Mouse (Mus musculus) intestine, embryonic 16.5 days (tissue): ENCODE data around the gene Parp8. TPM values are rescaled to one million over a fixed set of nuclear protein-coding genes. Genes with fewer than 3 reads are reported as not detected.

ENCODE experiments used
- ATAC-seq: fragments of 200-750 bp; cut with Nextera tagmentation; 2 replicates; pipeline ENCODE4 v1.8.0; 2017; ENCODE audit warnings: moderate TSS enrichment, moderate library complexity
- H3K27ac ChIP-seq: fragments of 300-500 bp; sonication (generic); 2 replicates; pipeline ENCODE4 v1.5.1; 2014; ENCODE audit warnings: mild to moderate bottlenecking, low read length
- H3K27me3 ChIP-seq: fragments of 300-500 bp; sonication (generic); replicated peaks from 2 replicates; pipeline ENCODE4 v1.6.1; 2014; ENCODE audit warnings: low read length, control low read depth, mixed read lengths; ENCODE audit not compliant: control insufficient read depth, insufficient read depth
- H3K36me3 ChIP-seq: fragments of 300-500 bp; sonication (generic); 2 replicates; pipeline ENCODE4 v1.6.1; 2014; ENCODE audit warnings: low read length, control low read depth; ENCODE audit not compliant: control insufficient read depth, insufficient read depth
- H3K4me1 ChIP-seq: fragments of 300-500 bp; sonication (generic); 2 replicates; pipeline ENCODE4 v1.6.1; 2014; ENCODE audit warnings: low read length, control low read depth, mixed read lengths; ENCODE audit not compliant: control insufficient read depth, insufficient read depth
- H3K4me2 ChIP-seq: fragments of 300-500 bp; sonication (generic); 2 replicates; pipeline ENCODE4 v1.6.1; 2014; ENCODE audit warnings: low read depth, low read length, control low read depth
- H3K4me3 ChIP-seq: fragments of 300-500 bp; sonication (generic); 2 replicates; pipeline ENCODE4 v1.5.1; 2014; ENCODE audit warnings: mild to moderate bottlenecking, low read length
- H3K9ac ChIP-seq: fragments of 300-500 bp; sonication (generic); 2 replicates; pipeline ENCODE4 v1.6.1; 2014; ENCODE audit warnings: low read depth, low read length
- H3K9me3 ChIP-seq: fragments of 300-500 bp; sonication (generic); 2 replicates; pipeline ENCODE4 v1.6.1; 2016; ENCODE audit warnings: low read length, control low read depth; ENCODE audit not compliant: control insufficient read depth
- WGBS: fragments of 180-500 bp; shearing (Covaris S2); extraction: QIAGEN DNeasy Blood & Tissue Kit; methylation state at CpG from one replicate; pipeline ENCODE4 v1.1.7; 2014; 5-methylcytosine and 5-hydroxymethylcytosine counted together
- polyA plus RNA-seq: library from polyadenylated mRNA; unstranded; fragments of >200 nt; fragmentation: Nextera tagmentation; extraction: Ambion mirVana; gene quantifications from 2 replicates; pipeline ENCODE4 v1.2.1, GENCODE M21; 2015

Parp8 gene
- polyA plus RNA-seq, 1 experiment from 2014 or later, result 6.3 TPM

- WGBS, result 79% methylated on average over 2 of the region's 2 CpGs
- H3K4me2 ChIP-seq, result no peak overlapping the region
- no peak overlapping the region for H3K9ac ChIP-seq
- no peak overlapping the region for H3K27ac ChIP-seq
- no peaks in the 10 kb centered on the region for H3K9me3 ChIP-seq
- no peaks in the 10 kb centered on the region for H3K36me3 ChIP-seq
- ATAC-seq, result no peak
- no peaks in the 10 kb centered on the region for H3K4me1 ChIP-seq
- no peaks in the 10 kb centered on the region for H3K27me3 ChIP-seq
- H3K4me3 ChIP-seq, result no peak overlapping the region
Observed at GRCm38 (mm10) chr13:117035121-117035520, 9.8 kb upstream of the Parp8 start.

GRCm38 (mm10) chr13:117034676-117035075, 9.3 kb upstream of the Parp8 start:
- Histone ChIP-seq H3K4me3 (no peak overlapping the region), H3K36me3 (no peaks in the 10 kb centered on the region), H3K9me3 (no peaks in the 10 kb centered on the region), H3K27ac (no peak overlapping the region), H3K4me1 (no peaks in the 10 kb centered on the region), H3K4me2 (no peak overlapping the region), H3K9ac (no peak overlapping the region), H3K27me3 (no peaks in the 10 kb centered on the region)
- WGBS, result 88% methylated on average over 1 of the region's 1 CpGs
- no peak for ATAC-seq

- Histone ChIP-seq H3K4me2 (no peak overlapping the region), H3K4me3 (no peak overlapping the region), H3K4me1 (no peaks in the 10 kb centered on the region), H3K27ac (no peak overlapping the region), H3K27me3 (no peaks in the 10 kb centered on the region), H3K9ac (no peak overlapping the region), H3K9me3 (no peaks in the 10 kb centered on the region), H3K36me3 (no peaks in the 10 kb centered on the region)
- WGBS, result 84% methylated on average over 5 of the region's 5 CpGs
- no peak for ATAC-seq
Observed at GRCm38 (mm10) chr13:117033676-117034308, 8.5 kb upstream of the Parp8 start.

- H3K9ac ChIP-seq, result no peak overlapping the region
- H3K4me1 ChIP-seq, result no peaks in the 10 kb centered on the region
- ATAC-seq, result no peak
- H3K9me3 ChIP-seq, result no peaks in the 10 kb centered on the region
- no peak overlapping the region for H3K4me3 ChIP-seq
- H3K4me2 ChIP-seq, result no peak overlapping the region
- H3K36me3 ChIP-seq, result no peaks in the 10 kb centered on the region
- WGBS, result 88% methylated on average over 1 of the region's 1 CpGs
- H3K27ac ChIP-seq, result no peak overlapping the region
- no peaks in the 10 kb centered on the region for H3K27me3 ChIP-seq
Observed at GRCm38 (mm10) chr13:117032402-117032801, 7.1 kb upstream of the Parp8 start.

GRCm38 (mm10) chr13:117031546-117031945, 6.2 kb upstream of the Parp8 start:
- H3K9me3 ChIP-seq, result no peaks in the 10 kb centered on the region
- H3K4me3 ChIP-seq, result no peak overlapping the region
- ATAC-seq, result peak; percentile 75; the same call in 1 of the 2 replicates
- no peak overlapping the region for H3K27ac ChIP-seq
- no peaks in the 10 kb centered on the region for H3K4me1 ChIP-seq
- 49% methylated on average over 6 of the region's 6 CpGs for WGBS
- H3K36me3 ChIP-seq, result no peaks in the 10 kb centered on the region
- H3K27me3 ChIP-seq, result no peaks in the 10 kb centered on the region
- no peak overlapping the region for H3K9ac ChIP-seq
- no peak overlapping the region for H3K4me2 ChIP-seq

- WGBS, result 61% methylated on average over 5 of the region's 5 CpGs
- Histone ChIP-seq H3K9me3 (no peaks in the 10 kb centered on the region), H3K4me2 (no peak overlapping the region), H3K4me1 (0 out of 2 replicates have a peak, but pooled peaks cover 3% of the 10 kb centered on the region), H3K9ac (no peak overlapping the region), H3K36me3 (no peaks in the 10 kb centered on the region), H3K27ac (no peak overlapping the region), H3K27me3 (no peaks in the 10 kb centered on the region), H3K4me3 (no peak overlapping the region)
- ATAC-seq, result no peak
Observed at GRCm38 (mm10) chr13:117028221-117028620, 2.9 kb upstream of the Parp8 start.

GRCm38 (mm10) chr13:117027336-117027735, 2.0 kb upstream of the Parp8 start:
- 0 out of 2 replicates have a peak, but pooled peaks cover 3% of the 10 kb centered on the region for H3K4me1 ChIP-seq
- H3K4me3 ChIP-seq, result no peak overlapping the region
- no peak overlapping the region for H3K9ac ChIP-seq
- ATAC-seq, result no peak
- no peaks in the 10 kb centered on the region for H3K27me3 ChIP-seq
- no peak overlapping the region for H3K4me2 ChIP-seq
- no peaks in the 10 kb centered on the region for H3K9me3 ChIP-seq
- WGBS, result 85% methylated on average over 9 of the region's 9 CpGs
- no peaks in the 10 kb centered on the region for H3K36me3 ChIP-seq
- H3K27ac ChIP-seq, result no peak overlapping the region

GRCm38 (mm10) chr13:117026276-117026780, 991 bp upstream of the Parp8 start:
- H3K27ac ChIP-seq, result no peak overlapping the region; the same call in 1 of the 2 replicates

GRCm38 (mm10) chr13:117024916-117025225, 466 bp downstream of the Parp8 start:
- Histone ChIP-seq H3K27ac (peak overlapping the region; percentile 80), H3K4me2 (peak overlapping the region; percentile 96), H3K36me3 (no peaks in the 10 kb centered on the region), H3K27me3 (no peaks in the 10 kb centered on the region), H3K9me3 (no peaks in the 10 kb centered on the region), H3K4me1 (0 out of 2 replicates have a peak, but pooled peaks cover 3% of the 10 kb centered on the region), H3K9ac (peak overlapping the region; percentile 82), H3K4me3 (peak overlapping the region; percentile 81)
- WGBS, result under 1% methylated on average over 18 of the region's 18 CpGs
- peak; percentile 52 for ATAC-seq

More at GRCm38 (mm10) chr13:117026276-117026780, 991 bp upstream of the Parp8 start:
- peak overlapping the region; percentile 96; the same call in 1 of the 2 replicates for H3K4me2 ChIP-seq
- H3K36me3 ChIP-seq, result no peaks in the 10 kb centered on the region
- no peaks in the 10 kb centered on the region for H3K27me3 ChIP-seq
- no peak overlapping the region for H3K4me3 ChIP-seq
- 71% methylated on average over 7 of the region's 7 CpGs for WGBS
- H3K4me1 ChIP-seq, result 0 out of 2 replicates have a peak, but pooled peaks cover 3% of the 10 kb centered on the region
- no peaks in the 10 kb centered on the region for H3K9me3 ChIP-seq
- no peak for ATAC-seq
- no peak overlapping the region for H3K9ac ChIP-seq
